Mouse (Mus musculus) small intestine, adult 2 months (tissue): ENCODE measurements around the gene Smc1b.

Source experiments
- CTCF ChIP-seq: fragments of 200-500 bp; IDR thresholded peaks from 2 replicates; pipeline ENCODE4 v1.5.1; 2012; ENCODE audit warnings: low read depth, mild to moderate bottlenecking, control low read depth, inconsistent platforms, low read length, moderate library complexity, mixed read lengths; ENCODE audit not compliant: insufficient replicate concordance, insufficient read length; ENCODE audit errors: extremely low read depth
- POLR2A ChIP-seq: fragments of 200-500 bp; IDR thresholded peaks from 2 replicates; pipeline ENCODE4 v1.6.1; 2012; ENCODE audit warnings: low read depth, mild to moderate bottlenecking, control low read depth, inconsistent platforms, low read length, moderate library complexity

- TF ChIP-seq CTCF (no peak), POLR2A (no peak)
Observed at GRCm38 (mm10) chr15:85177576-85177975, 45.8 kb upstream of the Smc1b start.
